Mouse (Mus musculus) testis, adult 2 months (tissue): ENCODE measurements around the gene Timm44.

Experiments
- CTCF ChIP-seq: fragments of 200-500 bp; IDR thresholded peaks from 2 replicates; pipeline ENCODE4 v1.5.1; 2012; ENCODE audit warnings: low read depth, mild to moderate bottlenecking, inconsistent platforms, low read length, moderate library complexity; ENCODE audit not compliant: control insufficient read depth, insufficient read depth, insufficient replicate concordance
- POLR2A ChIP-seq: fragments of 200-500 bp; IDR thresholded peaks from 2 replicates; pipeline ENCODE4 v1.6.1; 2012; ENCODE audit warnings: low read depth, mild to moderate bottlenecking, inconsistent platforms, low read length, moderate library complexity; ENCODE audit not compliant: control insufficient read depth

DNA sequence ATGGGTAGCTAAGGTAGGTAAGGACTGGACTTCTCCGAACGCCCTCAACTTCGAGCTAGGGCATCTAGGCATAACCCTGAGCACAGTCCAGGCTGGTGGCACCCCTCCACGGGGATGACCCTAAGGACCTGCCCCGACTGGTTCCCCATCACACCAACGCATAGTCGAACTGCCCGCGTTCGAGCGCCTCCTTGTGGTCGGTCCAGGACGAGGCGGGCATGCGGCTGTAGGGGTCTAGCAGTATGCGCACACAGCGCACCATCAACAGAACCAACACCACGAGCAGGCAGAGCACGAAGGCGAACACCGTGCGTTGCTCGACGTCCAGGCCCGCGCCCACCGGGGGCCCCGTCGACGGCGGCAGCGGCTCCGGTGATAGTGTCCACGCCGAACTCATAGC, 17.5 kb downstream of the Timm44 start:
- no peak for TF ChIP-seq POLR2A
- TF ChIP-seq CTCF = peak; percentile 75; the same call in 1 of the 2 replicates
